Mouse (Mus musculus) urinary bladder, postnatal 4 days (tissue): ENCODE data around the gene Arih1.
"Not testable (repeated sequence)": the region's sequence is repeated elsewhere in the genome, so short reads cannot be mapped to it uniquely, and the experiment has no call there.

Source experiments
- DNase-seq, 2 experiments: peaks; one replicate each; pipeline ENCODE4 v3.0.0; 2021 to 2022; ENCODE audit warnings: low spot score in 2 of 2

Arih1 gene

DNA sequence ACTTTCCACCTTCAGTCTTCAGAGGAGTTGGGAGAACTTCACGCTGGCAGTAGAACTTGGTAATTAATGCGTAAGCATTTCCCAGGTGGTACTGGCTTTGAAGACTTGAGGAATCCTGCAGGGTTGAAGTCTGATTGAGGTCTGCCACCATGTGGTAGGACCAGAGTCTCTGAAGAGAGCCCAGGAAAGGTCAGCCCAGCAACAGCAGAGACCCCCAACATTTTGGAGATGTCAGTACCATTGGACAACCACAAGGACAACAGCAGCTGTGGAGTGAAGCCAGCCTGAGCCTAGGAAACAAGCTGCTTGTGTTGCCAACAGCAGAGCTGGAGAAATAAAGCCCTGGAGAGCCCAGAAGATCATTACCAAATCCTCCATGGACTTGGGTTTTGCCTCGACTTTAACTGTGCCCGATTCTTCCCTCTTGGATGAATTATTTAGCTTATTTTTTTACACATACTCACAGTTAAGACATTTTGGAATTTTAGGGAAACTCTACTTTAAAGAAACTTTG, 27.4 kb downstream of the Arih1 start:
- DNase-seq = no peak

GRCm38 (mm10) chr9:59458416-59458815, 28.0 kb downstream of the Arih1 start:
- DNase-seq = no peak

DNA sequence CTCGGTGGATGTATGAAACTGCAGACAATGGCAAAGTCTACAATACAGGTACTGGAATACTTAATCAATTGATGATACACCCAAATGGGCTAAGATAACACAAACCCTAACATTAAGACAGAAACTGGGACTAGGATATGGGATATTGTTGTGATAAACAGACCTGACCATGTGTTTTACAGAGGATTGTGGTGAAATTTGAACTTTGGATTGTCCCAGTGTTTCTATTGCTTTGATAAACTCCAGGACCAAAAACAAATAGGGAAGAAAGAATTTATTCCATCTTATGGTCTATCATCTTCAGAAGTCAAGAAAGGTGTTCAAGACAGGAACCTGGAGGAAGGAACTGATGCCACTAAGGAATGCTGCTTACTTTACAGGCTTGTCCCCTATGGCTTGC, 28.7 kb downstream of the Arih1 start:
- no peak for DNase-seq

- no peak for DNase-seq
These were observed 30.9 kb downstream of the Arih1 start for GRCm38 (mm10) chr9:59455404-59456068.

DNA sequence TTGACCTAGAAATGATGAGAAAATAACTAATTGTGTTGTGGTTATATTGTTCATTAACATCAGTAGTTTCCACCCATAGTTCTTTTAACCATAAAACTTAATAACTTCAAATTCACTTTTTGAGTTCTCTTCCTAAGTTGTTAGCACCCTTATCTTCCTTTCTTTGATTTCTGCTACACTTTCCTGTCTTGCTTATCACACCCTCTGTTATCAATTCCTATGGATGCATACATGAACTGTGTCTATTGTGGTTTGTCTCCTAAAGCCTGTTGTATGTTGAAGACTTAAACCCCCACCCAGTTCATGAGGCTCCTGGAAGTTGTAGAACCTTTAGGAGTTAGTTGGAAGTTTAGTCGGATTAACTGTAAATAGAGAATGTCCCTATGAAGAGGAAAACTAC, 52.7 kb downstream of the Arih1 start:
- no peak for DNase-seq

DNA sequence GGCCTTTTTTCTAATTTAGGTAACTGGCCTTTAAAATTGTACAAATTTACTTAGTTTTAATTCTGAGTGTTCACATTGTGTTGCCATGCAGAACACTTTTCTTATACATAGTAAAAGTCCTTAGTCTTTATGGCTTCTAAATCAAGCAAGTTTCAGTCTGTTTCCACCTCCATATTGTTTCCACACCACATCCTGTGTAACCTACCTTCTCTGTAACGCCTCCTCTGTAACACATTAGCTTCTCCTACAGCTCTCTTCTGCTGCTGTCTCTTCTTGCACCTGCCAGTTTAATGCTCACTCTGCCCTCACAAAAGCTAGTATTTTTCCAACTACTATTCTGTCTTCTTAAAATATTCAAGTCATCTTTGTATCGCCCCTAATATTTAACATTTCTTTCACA, 54.8 kb downstream of the Arih1 start:
- no peak for DNase-seq

DNA sequence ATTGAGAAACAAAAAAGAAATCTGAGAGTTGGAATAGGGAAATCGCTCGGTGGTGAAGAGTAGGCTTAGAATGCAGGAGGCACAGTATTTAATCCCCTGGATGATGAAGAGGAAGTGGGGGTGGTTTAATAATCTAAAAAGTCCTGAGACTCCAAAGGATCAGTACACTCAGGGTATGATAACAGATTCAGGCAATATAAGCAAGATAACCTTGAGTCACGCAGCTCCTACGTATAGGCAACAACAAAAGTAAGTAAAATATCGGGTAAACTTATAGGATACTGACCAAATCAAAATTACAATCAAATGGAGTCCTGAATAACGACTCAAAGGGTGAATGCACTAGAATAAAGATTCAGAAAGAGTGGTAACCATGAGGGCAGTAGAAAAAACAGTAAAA, 65.9 kb downstream of the Arih1 start:
- no peak for DNase-seq

DNA sequence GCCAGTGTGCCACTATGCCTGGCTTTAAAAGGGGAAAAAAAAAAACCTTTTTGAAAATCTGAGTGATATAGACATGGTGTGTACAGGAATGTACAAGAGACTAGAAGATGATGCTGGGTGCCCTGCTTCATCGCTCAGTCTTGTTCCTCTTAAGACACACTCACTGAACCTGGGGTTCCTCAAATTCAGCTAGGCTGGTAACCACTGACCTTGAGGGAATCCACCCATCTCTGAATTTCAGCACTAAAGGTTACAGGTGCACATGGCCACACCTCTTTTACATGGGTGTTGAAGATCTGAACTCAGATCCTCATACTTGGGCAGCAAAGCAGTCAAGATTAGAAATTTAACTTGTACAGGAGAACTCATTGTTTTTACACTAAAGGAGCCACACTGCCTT, 79.1 kb downstream of the Arih1 start:
- DNase-seq = no peak

GRCm38 (mm10) chr9:59389086-59389485, 97.3 kb downstream of the Arih1 start:
- no peak for DNase-seq

DNA sequence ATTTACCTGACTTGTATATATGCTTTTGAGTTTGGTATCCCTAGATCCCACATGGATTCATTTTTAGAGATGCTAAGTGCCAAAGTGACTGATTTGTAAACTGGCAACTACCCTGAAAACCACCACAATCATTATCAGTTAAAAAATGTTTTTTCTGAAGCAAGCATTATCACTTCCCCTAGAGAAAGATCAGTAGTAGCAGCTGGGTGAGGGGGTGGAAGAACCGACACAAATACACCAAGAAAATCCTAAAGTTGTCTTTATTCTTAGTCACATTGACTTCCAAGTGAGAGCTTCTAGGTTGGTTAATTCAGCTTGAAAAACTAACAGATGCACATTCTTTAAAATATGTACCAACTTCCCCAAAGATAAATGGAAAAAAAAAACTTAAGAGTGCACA, 98.1 kb downstream of the Arih1 start:
- DNase-seq = no peak

GRCm38 (mm10) chr9:59387461-59387860, 99.0 kb downstream of the Arih1 start:
- no peak for DNase-seq

DNA sequence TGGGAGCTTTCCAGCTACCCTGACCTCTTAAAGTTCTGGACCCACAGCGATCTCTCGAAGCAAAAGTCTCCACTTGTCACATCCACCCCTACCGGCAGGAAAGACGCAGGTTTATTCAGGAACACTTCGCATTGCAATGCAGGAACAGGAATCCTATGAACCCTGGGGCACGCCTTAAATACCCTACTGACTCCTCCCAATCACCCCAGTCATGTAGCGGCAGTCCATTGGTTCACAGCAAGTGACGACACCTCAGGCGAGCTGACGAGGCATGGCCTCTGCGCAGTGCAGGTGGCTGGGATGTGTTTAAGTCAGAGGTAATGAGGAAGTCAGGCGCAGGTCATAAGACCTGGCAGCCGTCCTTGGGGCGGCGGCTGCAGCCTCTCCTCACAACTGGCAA, 110.8 kb downstream of the Arih1 start:
- DNase-seq = no peak

DNA sequence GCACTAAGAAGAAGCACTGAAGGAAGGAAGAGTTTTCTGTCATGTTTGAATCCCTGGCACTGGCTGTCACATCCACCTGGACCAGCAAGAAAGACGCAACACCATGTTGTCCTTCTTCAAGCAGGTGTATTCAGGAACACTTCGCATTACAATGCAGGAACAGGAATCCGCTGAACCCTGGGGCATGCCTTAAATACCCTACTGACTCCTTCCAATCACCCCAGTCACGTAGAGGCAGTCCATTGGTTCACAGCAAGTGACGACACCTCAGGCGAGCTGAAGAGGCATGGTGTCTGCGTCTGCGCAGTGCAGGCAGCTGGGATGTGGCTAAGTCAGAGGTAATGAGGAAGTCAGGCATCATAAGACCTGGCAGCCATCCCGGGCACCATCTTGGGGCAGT, 116.8 kb downstream of the Arih1 start:
- no peak for DNase-seq

- DNase-seq = no peak
These were observed 117.2 kb downstream of the Arih1 start for GRCm38 (mm10) chr9:59369220-59369619.

DNA sequence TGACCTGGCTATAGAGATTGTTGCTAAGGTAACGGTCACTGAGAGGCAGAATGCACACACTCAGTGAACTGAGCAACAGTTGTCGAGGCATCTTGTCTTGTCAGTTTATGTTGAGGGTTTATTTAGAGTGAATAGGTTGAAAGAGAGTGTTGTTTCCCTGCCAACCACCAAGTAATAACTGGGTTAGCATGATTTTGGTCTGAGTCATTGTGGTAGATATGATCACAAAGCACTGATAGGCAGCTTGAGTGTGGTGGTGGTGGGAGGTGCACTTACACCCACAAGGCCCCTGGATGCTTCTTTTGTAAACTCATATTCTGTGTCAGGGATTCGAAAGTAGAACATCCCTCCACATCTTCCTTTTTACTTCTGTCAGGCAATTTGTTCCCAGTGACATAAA, 125.9 kb downstream of the Arih1 start:
- not testable (repeated sequence) for DNase-seq

DNA sequence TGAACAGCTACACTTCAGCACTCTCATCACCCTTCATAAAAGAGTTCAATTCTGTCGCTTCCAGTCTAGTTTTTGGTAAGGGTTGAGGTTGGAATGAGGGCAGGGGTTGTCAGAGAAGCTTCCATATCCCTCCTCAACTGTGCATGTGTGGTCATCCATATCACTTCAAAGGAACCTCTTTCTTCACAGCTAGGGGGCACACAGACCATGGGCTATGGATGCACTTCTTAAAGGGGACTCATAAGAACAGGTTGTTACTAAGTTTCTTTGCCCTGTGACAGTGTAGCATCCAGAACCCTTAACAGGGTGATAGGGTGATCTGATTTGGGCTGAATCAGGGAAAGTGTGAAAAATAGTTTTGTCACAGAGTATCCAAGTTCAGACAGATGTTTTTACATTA, 128.4 kb downstream of the Arih1 start:
- DNase-seq = not testable (repeated sequence)

GRCm38 (mm10) chr9:59353253-59353639, 133.2 kb downstream of the Arih1 start, which contains the start of gene Bbs4:
TSS of gene Bbs4 (minus strand) at chr9:59353508.
- peak; percentile 88 to 95 for DNase-seq

- no peak for DNase-seq
These were observed 133.7 kb downstream of the Arih1 start for GRCm38 (mm10) chr9:59352586-59353252.

GRCm38 (mm10) chr9:59346176-59346575, 140.2 kb downstream of the Arih1 start:
- DNase-seq = no peak

DNA sequence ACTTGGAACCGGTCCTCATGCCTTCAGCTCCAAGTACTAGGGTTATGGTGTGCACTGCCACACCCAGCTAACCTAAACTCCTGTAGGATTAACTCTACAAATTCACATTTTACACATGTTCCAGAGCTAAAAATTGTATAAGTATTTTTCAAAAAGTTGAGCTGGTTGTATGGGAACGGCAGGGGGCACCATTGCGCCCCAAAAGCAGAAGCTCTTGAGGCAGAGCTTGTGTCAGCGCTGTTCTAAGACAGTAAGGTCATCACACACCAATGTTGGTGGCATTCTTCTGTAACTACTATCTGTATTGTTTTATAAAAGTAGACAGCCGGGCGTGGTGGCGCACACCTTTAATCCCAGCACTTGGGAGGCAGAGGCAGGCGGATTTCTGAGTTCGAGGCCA, 146.4 kb downstream of the Arih1 start:
- DNase-seq = no peak

- no peak for DNase-seq
These were observed 147.3 kb downstream of the Arih1 start for GRCm38 (mm10) chr9:59339107-59339506.

DNA sequence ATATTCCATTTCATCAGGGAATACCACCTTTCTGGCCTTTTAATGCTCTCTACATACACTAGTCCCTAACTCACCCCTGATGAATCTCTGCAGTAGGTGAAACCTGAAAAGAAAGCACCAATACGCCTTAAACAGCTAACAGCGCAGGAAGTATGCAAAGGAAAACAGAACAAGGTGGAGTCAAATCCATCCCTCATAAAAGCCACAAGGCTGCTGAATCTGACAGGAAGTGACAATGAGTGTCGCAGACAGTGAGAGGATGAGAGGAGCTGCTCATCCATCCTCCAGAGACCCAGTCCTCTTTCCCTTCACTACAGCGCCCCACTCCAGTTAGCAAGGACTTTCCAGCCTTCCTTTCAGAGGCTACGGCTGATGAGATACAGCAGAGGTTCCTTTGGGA, 148.0 kb downstream of the Arih1 start:
- no peak for DNase-seq
